Mouse (Mus musculus): ENCODE measurements around the gene Tmem234. TPM values are rescaled to one million over a fixed set of nuclear protein-coding genes. Genes with fewer than 3 reads are reported as not detected.

Tmem234 gene
- polyA plus RNA-seq, 1 experiment from 2014 or later = 226 TPM

DNA sequence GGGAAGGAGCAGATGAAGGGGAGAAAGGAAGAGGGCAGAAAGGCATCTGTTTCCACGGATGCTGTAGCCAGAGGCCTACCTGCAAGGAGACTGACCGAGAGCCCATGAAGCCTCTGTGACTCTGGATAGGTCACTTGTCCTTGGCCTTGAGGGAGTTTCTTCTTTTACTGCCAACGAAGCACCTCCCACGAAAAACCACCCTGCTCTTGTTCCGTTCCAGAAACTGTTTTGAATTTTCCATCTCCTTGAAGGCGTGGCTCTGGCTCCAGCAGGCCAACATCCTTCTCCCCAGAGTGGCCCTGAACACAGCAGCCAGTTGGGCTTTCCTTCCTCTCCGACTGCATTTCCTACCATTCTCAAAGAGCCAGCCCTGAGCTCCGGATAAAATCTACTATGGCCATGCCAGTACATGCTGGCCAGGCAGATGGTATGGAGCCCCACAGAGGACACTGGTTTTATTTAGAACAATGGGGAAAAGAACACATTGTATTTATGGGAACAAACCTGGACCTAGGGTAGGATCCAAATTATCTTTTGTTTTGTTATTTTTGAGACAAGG, 20.9 kb downstream of the Tmem234 start:
- no peak overlapping the region; the same call in 1 of the 2 replicates for H3K27ac ChIP-seq (ENCODE audit: low read length)
- H3K4me3 ChIP-seq (ENCODE audit: low read depth, low read length) = no peak overlapping the region
- H3K27me3 ChIP-seq (ENCODE audit: control insufficient read depth, insufficient read depth, low read length) = no peaks in the 10 kb centered on the region
- 71% methylated on average over 8 of the region's 8 CpGs for WGBS
- no peak overlapping the region for H3K9ac ChIP-seq (replicated peaks; ENCODE audit: low read depth, low read length)
- no peak overlapping the region for H3K4me2 ChIP-seq (replicated peaks; ENCODE audit: low read depth, low read length)
- no peaks in the 10 kb centered on the region for H3K9me3 ChIP-seq (ENCODE audit: control insufficient read depth, low read depth, low read length)
- peaks cover 13% of the 10 kb centered on the region for H3K36me3 ChIP-seq (ENCODE audit: control insufficient read depth, insufficient read depth, low read length)
- H3K4me1 ChIP-seq (ENCODE audit: control insufficient read depth, insufficient read depth, low read length) = peaks cover 34% of the 10 kb centered on the region; the same call in 1 of the 2 replicates
- no peak for ATAC-seq (ENCODE audit: insufficient number of reproducible peaks, insufficient read depth, low FRiP score, low read depth)

DNA sequence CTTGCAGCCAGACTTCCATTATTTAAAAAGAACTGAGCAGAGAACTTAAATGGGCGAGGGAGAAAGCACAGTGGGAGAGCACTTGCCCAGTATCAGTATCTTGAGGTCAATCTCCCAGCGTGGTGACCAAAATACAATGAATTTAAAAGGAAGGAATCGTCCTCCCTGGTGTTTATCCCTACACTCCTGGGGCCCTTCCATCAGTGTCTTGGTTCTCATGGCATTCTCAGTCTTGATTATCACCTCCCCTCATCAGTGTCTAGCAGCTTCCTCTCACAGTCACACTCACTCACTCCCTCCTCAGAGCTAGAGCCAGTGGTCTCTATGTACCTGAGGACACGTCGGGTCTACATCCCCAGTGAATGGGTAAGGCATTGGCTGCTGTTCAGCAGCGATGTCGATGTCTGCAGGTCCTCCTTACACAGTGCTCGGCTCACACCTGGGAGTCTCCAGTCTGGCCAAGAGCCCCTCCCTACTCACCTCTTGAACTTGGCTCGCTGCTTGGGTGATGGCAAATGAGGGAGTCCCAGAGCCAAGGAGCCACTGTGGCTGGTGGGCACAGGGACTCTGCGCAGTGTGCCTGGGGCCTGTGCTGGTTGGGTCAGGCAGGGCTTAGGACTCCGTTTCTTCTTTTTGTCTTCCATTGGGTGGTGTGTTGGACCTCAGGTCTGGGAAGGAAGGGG, 21.8 kb downstream of the Tmem234 start:
- ATAC-seq (ENCODE audit: insufficient number of reproducible peaks, insufficient read depth, low FRiP score, low read depth) = no peak
- Histone ChIP-seq H3K9ac (replicated peaks; ENCODE audit: low read depth, low read length) (no peak overlapping the region; the same call in 1 of the 2 replicates), H3K27ac (ENCODE audit: low read length) (no peak overlapping the region), H3K36me3 (ENCODE audit: control insufficient read depth, insufficient read depth, low read length) (peaks cover 13% of the 10 kb centered on the region), H3K27me3 (ENCODE audit: control insufficient read depth, insufficient read depth, low read length) (no peaks in the 10 kb centered on the region), H3K4me1 (ENCODE audit: control insufficient read depth, insufficient read depth, low read length) (peaks cover 34% of the 10 kb centered on the region; the same call in 1 of the 2 replicates), H3K4me3 (ENCODE audit: low read depth, low read length) (no peak overlapping the region; the same call in 1 of the 2 replicates), H3K9me3 (ENCODE audit: control insufficient read depth, low read depth, low read length) (no peaks in the 10 kb centered on the region), H3K4me2 (replicated peaks; ENCODE audit: low read depth, low read length) (peak overlapping the region; percentile 84; the same call in 1 of the 2 replicates)
- WGBS = 81% methylated on average over 11 of the region's 11 CpGs

DNA sequence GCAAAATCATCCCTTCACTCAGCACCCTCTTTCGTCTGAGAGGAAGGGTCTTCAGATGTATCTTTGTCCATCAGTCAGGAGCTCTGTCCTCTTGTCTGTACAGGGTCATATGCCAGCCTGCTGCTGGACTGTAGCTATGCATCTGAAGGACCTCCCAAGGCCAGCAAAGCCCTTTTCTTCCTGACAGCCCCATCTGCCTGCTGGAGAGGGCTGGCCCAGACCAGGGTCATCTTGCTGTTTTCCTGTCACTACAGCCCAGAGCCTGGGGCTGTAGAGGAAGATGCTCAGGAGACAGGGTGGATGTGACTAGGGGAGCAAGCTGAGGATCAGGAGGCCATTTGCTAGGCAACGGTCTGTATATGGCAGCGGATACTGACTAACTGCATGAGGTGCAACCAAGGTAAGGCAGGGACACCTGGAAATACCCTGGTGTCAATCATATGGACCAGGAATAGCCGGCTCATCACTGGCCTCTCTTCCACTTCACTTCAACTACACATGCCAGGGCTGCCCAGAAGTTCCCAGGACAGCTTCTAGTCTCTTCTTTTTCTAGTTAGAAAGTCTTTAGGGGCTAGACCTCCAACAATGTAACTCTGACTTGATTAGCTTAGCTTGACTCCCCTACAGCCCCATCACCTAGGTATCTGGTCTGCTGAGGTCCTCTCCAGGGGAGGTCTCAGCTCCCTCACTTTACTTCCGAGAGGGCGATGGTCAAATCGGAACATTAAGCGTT, 22.5 kb downstream of the Tmem234 start:
- Histone ChIP-seq H3K36me3 (ENCODE audit: control insufficient read depth, insufficient read depth, low read length) (peaks cover 20% of the 10 kb centered on the region), H3K4me3 (ENCODE audit: low read depth, low read length) (peak overlapping the region; percentile 66), H3K4me1 (ENCODE audit: control insufficient read depth, insufficient read depth, low read length) (peaks cover 32% of the 10 kb centered on the region; the same call in 1 of the 2 replicates), H3K9ac (replicated peaks; ENCODE audit: low read depth, low read length) (peak overlapping the region; percentile 76), H3K27me3 (ENCODE audit: control insufficient read depth, insufficient read depth, low read length) (no peaks in the 10 kb centered on the region), H3K9me3 (ENCODE audit: control insufficient read depth, low read depth, low read length) (no peaks in the 10 kb centered on the region), H3K27ac (ENCODE audit: low read length) (peak overlapping the region; percentile 74; the same call in 1 of the 2 replicates), H3K4me2 (replicated peaks; ENCODE audit: low read depth, low read length) (peak overlapping the region; percentile 84)
- WGBS = 15% methylated on average over 8 of the region's 8 CpGs
- ATAC-seq (ENCODE audit: insufficient number of reproducible peaks, insufficient read depth, low FRiP score, low read depth) = no peak

DNA sequence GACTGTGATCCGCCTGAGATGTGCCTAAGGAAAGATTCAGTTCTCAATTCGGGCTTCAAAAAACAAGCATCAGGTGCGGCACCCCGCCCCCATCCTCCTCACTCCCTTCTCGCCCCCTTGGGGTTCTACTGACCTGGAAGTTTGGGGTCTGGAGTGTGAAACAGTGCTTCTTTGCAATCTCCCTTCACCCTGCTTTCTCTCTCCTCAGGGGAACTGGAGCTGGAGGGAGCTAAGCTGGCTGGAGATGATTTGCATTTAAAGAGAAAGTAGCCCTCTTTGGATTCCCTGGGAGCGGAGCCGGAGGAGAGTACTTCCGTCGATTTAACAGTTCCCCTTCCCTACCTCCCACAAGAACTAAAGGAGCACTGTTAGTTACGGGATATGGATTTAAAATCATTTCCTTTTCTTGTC, 23.2 kb downstream of the Tmem234 start, which contains the start of gene Ccdc28b:
Ccdc28b (minus strand) TSS at position 267 of the 411 bp plus-strand sequence.
- no peaks in the 10 kb centered on the region for H3K9me3 ChIP-seq (ENCODE audit: control insufficient read depth, low read depth, low read length)
- H3K36me3 ChIP-seq (ENCODE audit: control insufficient read depth, insufficient read depth, low read length) = peaks cover 27% of the 10 kb centered on the region
- H3K27ac ChIP-seq (ENCODE audit: low read length) = peak within 1 kb of the TSS; percentile 74
- WGBS = under 1% methylated on average over 10 of the region's 10 CpGs
- peak within 1 kb of the TSS; percentile 84 for H3K4me2 ChIP-seq (replicated peaks; ENCODE audit: low read depth, low read length)
- no peak for ATAC-seq (ENCODE audit: insufficient number of reproducible peaks, insufficient read depth, low FRiP score, low read depth)
- peak within 1 kb of the TSS; percentile 66 for H3K4me3 ChIP-seq (ENCODE audit: low read depth, low read length)
- peaks cover 28% of the 10 kb centered on the region; the same call in 1 of the 2 replicates for H3K4me1 ChIP-seq (ENCODE audit: control insufficient read depth, insufficient read depth, low read length)
- H3K27me3 ChIP-seq (ENCODE audit: control insufficient read depth, insufficient read depth, low read length) = no peaks in the 10 kb centered on the region
- H3K9ac ChIP-seq (replicated peaks; ENCODE audit: low read depth, low read length) = peak within 1 kb of the TSS; percentile 76

DNA sequence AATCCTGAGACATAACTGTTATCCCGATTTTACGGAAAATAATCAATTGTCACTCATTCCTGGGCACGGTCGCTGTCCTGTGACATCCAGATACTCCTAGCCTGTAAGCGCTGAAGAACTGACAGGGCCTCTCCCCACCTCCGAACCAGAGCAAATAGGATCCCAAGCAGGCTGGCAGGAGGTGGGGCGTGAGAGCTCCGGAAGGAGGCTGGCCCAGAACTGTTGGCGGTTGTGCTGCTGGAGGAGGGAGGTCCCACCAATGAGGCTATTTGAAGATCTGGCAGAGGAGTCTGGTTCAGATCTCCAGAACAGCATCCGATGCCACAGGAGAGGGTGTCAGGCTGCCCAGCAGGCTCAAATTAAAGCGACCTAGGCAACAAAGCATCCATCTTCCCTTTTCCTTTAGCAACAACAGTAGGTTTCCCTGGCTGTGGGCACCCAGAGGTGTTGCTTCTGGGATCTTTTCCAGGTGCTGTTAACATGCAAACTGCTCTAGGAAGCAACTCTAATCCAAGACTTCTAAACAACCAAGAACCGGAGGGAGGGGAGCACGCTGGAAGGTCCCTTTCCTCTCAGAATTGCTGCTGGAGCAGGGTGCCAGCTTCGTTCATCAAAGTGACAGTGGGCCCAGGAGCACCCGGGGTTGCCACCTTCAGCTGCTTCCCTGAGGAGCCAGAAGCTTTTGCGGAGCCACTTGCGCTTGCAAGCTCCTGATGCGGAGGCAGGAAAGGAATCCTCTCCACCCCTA, 24.0 kb downstream of the Tmem234 start:
- Histone ChIP-seq H3K4me2 (replicated peaks; ENCODE audit: low read depth, low read length) (peak overlapping the region; percentile 84), H3K9me3 (ENCODE audit: control insufficient read depth, low read depth, low read length) (no peaks in the 10 kb centered on the region), H3K9ac (replicated peaks; ENCODE audit: low read depth, low read length) (peak overlapping the region; percentile 45; the same call in 1 of the 2 replicates), H3K4me1 (ENCODE audit: control insufficient read depth, insufficient read depth, low read length) (peaks cover 25% of the 10 kb centered on the region; the same call in 1 of the 2 replicates), H3K4me3 (ENCODE audit: low read depth, low read length) (peak overlapping the region; percentile 66), H3K27ac (ENCODE audit: low read length) (peak overlapping the region; percentile 74), H3K27me3 (ENCODE audit: control insufficient read depth, insufficient read depth, low read length) (no peaks in the 10 kb centered on the region), H3K36me3 (ENCODE audit: control insufficient read depth, insufficient read depth, low read length) (peaks cover 35% of the 10 kb centered on the region)
- 1% methylated on average over 18 of the region's 18 CpGs for WGBS
- peak; percentile 87 for ATAC-seq (ENCODE audit: insufficient number of reproducible peaks, insufficient read depth, low FRiP score, low read depth)

DNA sequence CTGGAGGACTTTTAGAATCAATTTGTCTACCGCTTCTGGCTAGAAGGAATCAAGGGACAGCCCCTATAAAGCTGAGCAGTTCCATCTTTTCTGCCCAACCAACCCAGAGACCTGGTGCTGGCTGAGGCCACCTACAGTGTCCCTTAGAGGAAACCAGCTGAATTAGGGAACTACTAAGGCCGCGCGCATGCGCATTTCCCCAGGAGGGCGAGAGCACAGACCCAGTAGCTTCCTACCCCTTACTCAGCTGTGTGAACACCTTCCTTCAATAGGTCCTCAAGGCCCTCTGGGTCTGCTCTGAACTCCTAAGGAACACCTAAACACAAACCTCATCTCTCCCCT, 24.5 kb downstream of the Tmem234 start:
- Histone ChIP-seq H3K4me2 (replicated peaks; ENCODE audit: low read depth, low read length) (peak overlapping the region; percentile 84), H3K27ac (ENCODE audit: low read length) (peak overlapping the region; percentile 74), H3K4me1 (ENCODE audit: control insufficient read depth, insufficient read depth, low read length) (peaks cover 25% of the 10 kb centered on the region; the same call in 1 of the 2 replicates), H3K36me3 (ENCODE audit: control insufficient read depth, insufficient read depth, low read length) (peaks cover 39% of the 10 kb centered on the region), H3K4me3 (ENCODE audit: low read depth, low read length) (peak overlapping the region; percentile 66), H3K9ac (replicated peaks; ENCODE audit: low read depth, low read length) (peak overlapping the region; percentile 45; the same call in 1 of the 2 replicates), H3K27me3 (ENCODE audit: control insufficient read depth, insufficient read depth, low read length) (no peaks in the 10 kb centered on the region), H3K9me3 (ENCODE audit: control insufficient read depth, low read depth, low read length) (no peaks in the 10 kb centered on the region)
- no peak for ATAC-seq (ENCODE audit: insufficient number of reproducible peaks, insufficient read depth, low FRiP score, low read depth)
- WGBS = 4% methylated on average over 6 of the region's 6 CpGs

DNA sequence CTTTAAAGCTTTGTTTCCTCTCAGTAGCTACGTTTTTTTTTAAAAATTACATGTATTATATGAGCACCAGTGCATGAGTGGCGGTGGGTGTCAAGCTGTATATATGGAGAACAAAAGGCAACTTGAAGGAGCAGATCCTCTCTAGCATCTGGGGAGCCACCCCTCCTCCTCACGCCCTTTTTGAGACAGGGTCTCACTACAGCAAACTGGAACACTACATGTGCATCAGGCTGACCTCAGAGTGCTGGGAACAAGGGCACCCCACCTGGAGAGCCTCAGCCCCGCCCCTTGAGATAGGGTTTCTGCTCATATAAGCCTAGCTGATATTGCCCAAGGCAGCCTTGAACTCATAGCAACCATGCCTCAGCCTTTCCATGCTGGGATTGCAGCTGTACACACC, 25.0 kb downstream of the Tmem234 start:
- peak overlapping the region; percentile 84 for H3K4me2 ChIP-seq (replicated peaks; ENCODE audit: low read depth, low read length)
- peaks cover 44% of the 10 kb centered on the region for H3K36me3 ChIP-seq (ENCODE audit: control insufficient read depth, insufficient read depth, low read length)
- no peak overlapping the region for H3K9ac ChIP-seq (replicated peaks; ENCODE audit: low read depth, low read length)

DNA sequence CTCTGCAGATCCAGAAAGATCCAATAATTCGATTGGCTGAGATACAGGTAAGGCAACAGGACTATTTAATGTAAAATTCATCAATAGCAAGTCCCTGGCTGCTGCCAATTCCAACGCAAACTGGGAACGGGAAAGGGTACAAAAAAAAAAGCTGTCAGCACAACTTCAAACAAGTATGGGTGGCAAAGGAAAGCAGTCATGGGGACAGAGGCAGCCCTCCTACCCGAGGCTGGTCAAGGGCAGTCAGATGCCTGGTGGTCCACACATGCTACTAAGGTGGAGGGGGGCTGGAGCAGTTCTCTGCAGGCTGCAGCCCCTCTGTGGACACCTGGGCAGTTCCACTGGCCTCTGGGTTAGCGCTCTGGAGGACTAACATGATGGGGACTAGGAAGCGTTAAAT, 25.6 kb downstream of the Tmem234 start:
- peaks cover 49% of the 10 kb centered on the region for H3K36me3 ChIP-seq (ENCODE audit: control insufficient read depth, insufficient read depth, low read length)
- 74% methylated on average over 6 of the region's 6 CpGs for WGBS
- no peak for ATAC-seq (ENCODE audit: insufficient number of reproducible peaks, insufficient read depth, low FRiP score, low read depth)

More for the DNA sequence above, 25.0 kb downstream of the Tmem234 start:
- 50% methylated on average over 4 of the region's 4 CpGs for WGBS
- no peaks in the 10 kb centered on the region for H3K27me3 ChIP-seq (ENCODE audit: control insufficient read depth, insufficient read depth, low read length)
- H3K27ac ChIP-seq (ENCODE audit: low read length) = peak overlapping the region; percentile 74; the same call in 1 of the 2 replicates
- H3K4me3 ChIP-seq (ENCODE audit: low read depth, low read length) = no peak overlapping the region
- H3K9me3 ChIP-seq (ENCODE audit: control insufficient read depth, low read depth, low read length) = no peaks in the 10 kb centered on the region
- peaks cover 25% of the 10 kb centered on the region; the same call in 1 of the 2 replicates for H3K4me1 ChIP-seq (ENCODE audit: control insufficient read depth, insufficient read depth, low read length)
- no peak for ATAC-seq (ENCODE audit: insufficient number of reproducible peaks, insufficient read depth, low FRiP score, low read depth)

More for the DNA sequence above, 25.6 kb downstream of the Tmem234 start:
- Histone ChIP-seq H3K27ac (ENCODE audit: low read length) (no peak overlapping the region), H3K9me3 (ENCODE audit: control insufficient read depth, low read depth, low read length) (no peaks in the 10 kb centered on the region), H3K27me3 (ENCODE audit: control insufficient read depth, insufficient read depth, low read length) (no peaks in the 10 kb centered on the region), H3K4me2 (replicated peaks; ENCODE audit: low read depth, low read length) (no peak overlapping the region), H3K9ac (replicated peaks; ENCODE audit: low read depth, low read length) (no peak overlapping the region), H3K4me3 (ENCODE audit: low read depth, low read length) (no peak overlapping the region), H3K4me1 (ENCODE audit: control insufficient read depth, insufficient read depth, low read length) (peaks cover 25% of the 10 kb centered on the region; the same call in 1 of the 2 replicates)
